Mouse (Mus musculus): ENCODE measurements around the gene Parp12.

- TF ChIP-seq POLR2A (IDR thresholded peaks at IDR 0.05; ENCODE audit: insufficient read depth, low read length) (no peak), CTCF (IDR thresholded peaks at IDR 0.05; ENCODE audit: low read depth, low read length) (no peak)
Observed at GRCm38 (mm10) chr6:39113141-39113540, 5.0 kb downstream of the Parp12 start.

Data from ES-Bruce4 (cell line).